Mouse (Mus musculus) right cerebral cortex, postnatal 10 days (tissue): ENCODE measurements around the gene Slc26a3.
A peak's percentile ranks its signal among the peaks of the same experiment; 100 is the strongest.
"Not testable (repeated sequence)": the region's sequence is repeated elsewhere in the genome, so short reads cannot be mapped to it uniquely, and the experiment has no call there.

Experiments
- DNase-seq, 2 experiments: peaks; one replicate each; pipeline ENCODE4 v3.0.0; 2021; ENCODE audit warnings: low spot score in 2 of 2

Slc26a3 gene

GRCm38 (mm10) chr12:31421901-31422574 lies 31.4 kb downstream of the Slc26a3 start:
- no peak for DNase-seq

- DNase-seq = no peak
Measured at GRCm38 (mm10) chr12:31437791-31438190, 47.1 kb downstream of the Slc26a3 start.

GRCm38 (mm10) chr12:31439612-31440011 lies 48.9 kb downstream of the Slc26a3 start:
- no peak for DNase-seq

- no peak for DNase-seq
Measured at GRCm38 (mm10) chr12:31444131-31444546, 53.5 kb downstream of the Slc26a3 start.

GRCm38 (mm10) chr12:31444827-31445226 lies 54.2 kb downstream of the Slc26a3 start:
- DNase-seq = no peak

GRCm38 (mm10) chr12:31449341-31449740 lies 58.7 kb downstream of the Slc26a3 start:
- DNase-seq = no peak

- no peak for DNase-seq
Measured at GRCm38 (mm10) chr12:31456271-31456670, 65.6 kb downstream of the Slc26a3 start.

- no peak for DNase-seq
Measured at GRCm38 (mm10) chr12:31458474-31458873, 67.8 kb downstream of the Slc26a3 start.

GRCm38 (mm10) chr12:31460270-31460669 lies 69.6 kb downstream of the Slc26a3 start:
- DNase-seq = not testable (repeated sequence)

GRCm38 (mm10) chr12:31461371-31461770 lies 70.7 kb downstream of the Slc26a3 start:
- DNase-seq = no peak

- no peak for DNase-seq
Measured at GRCm38 (mm10) chr12:31462615-31463014, 71.9 kb downstream of the Slc26a3 start.

- DNase-seq = not testable (repeated sequence)
Measured at GRCm38 (mm10) chr12:31478182-31478581, 87.5 kb downstream of the Slc26a3 start.

- no peak for DNase-seq
Measured at GRCm38 (mm10) chr12:31486431-31486830, 95.8 kb downstream of the Slc26a3 start.

- no peak for DNase-seq
Measured at GRCm38 (mm10) chr12:31498936-31499313, 108.3 kb downstream of the Slc26a3 start.

GRCm38 (mm10) chr12:31499314-31500131 lies 108.9 kb downstream of the Slc26a3 start, which contains the start of gene Cbll1:
TSS of gene Cbll1 (minus strand) at chr12:31499616.
- peak; percentile 96 to 97 for DNase-seq

GRCm38 (mm10) chr12:31500196-31500595 lies 109.5 kb downstream of the Slc26a3 start:
- DNase-seq = no peak

GRCm38 (mm10) chr12:31501266-31501665 lies 110.6 kb downstream of the Slc26a3 start:
- DNase-seq = no peak

- no peak for DNase-seq
Measured at GRCm38 (mm10) chr12:31503211-31503610, 112.5 kb downstream of the Slc26a3 start.

- DNase-seq = no peak
Measured at GRCm38 (mm10) chr12:31507718-31508364, 117.2 kb downstream of the Slc26a3 start.

GRCm38 (mm10) chr12:31508496-31508895 lies 117.8 kb downstream of the Slc26a3 start:
- DNase-seq = no peak

- no peak for DNase-seq
Measured at GRCm38 (mm10) chr12:31511218-31511617, 120.5 kb downstream of the Slc26a3 start.

- no peak for DNase-seq
Measured at GRCm38 (mm10) chr12:31512634-31513411, 122.2 kb downstream of the Slc26a3 start.
